Mouse (Mus musculus): ENCODE measurements around the gene Tpsb2.

The Tpsb2 gene

DNA sequence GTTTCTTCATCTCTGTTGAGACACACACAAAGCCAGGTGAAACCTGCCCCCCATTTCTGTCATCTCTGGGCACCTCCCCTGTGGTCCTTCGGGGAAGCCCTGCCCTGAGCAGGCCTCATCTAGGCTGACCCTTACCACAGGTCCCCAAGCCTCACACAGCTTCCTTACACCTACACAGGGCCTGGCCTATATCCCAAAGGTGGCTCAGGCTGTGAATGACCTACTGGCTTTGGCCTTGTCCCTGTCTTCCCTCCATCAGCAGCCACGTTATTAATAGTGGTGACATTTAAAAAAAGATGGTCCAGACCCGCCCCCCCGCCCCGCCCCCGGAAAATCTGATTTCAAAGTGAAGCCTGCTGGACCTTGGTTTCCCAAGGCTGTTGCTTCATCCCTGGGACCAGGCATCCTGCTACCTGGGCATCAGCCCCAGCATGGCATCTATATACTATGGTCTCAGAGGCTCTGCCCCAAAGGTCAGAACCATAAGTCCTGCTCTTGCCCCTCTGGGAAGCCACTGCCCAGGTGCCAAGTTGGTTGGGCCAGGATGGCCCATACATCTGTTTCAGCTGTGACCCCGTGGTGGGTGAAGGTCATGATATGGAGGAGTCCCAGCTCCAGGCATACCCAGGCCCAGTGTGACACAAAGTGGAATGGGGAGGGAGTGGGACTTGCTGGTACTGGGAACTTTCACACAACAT lies 42.3 kb downstream of the Tpsb2 start:
- no peak for DNase-seq

DNA sequence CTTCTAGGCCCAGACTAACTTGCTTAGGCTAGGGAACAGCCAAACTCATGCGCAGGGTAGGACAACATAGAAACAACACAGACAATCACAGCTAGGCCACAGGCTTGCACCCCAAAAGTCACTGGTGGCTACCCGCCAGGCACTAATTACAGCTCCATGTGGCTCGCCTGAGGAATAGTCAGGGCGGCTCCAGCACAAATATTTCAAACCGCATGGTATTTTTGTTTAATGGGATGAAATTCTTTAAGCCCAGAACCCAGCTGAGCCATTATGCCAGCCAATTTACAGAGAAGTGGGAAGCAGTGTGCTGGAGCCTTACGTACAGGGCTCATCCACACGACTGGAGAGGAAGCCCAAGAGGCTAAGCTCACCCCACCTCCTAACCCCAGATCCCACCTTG lies 43.5 kb downstream of the Tpsb2 start:
- no peak for DNase-seq

DNA sequence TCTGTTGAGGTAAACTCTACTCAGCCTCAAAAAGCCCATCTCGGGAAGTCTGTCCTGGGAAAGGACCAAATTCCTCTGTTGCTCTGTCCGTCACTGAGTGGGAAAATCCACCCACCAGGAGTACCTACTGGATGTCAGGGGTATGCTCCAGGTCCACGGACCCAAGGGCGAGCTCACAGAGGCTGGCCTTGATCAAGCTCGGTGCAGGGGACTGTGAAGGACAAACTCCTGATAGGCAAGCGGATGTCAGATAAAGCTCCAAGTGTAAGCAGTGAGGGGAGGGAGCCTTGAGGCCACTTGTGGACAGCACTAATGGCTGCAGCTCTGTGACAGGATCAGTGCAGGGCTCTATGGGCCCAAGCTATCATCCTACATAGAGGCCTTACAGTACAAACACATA lies 44.1 kb downstream of the Tpsb2 start:
- DNase-seq = no peak

DNA sequence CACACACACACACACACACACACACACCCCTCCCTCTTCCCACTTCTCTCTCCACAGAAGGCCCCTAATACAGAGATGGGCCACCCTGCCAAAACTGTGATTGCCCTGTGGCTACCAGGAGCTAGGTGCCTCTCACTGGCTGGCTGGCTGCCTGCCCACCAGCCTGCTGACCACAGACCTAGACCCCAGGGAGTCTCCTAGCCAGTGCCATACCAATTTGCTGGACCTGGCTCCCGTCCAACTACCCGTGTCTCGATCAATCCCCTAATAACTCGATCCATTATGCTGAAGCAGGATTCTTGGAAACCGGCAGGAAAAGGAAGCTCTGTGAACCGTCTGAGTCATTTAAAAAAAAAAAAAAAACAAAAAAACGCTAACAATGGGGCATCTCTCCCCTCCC lies 44.7 kb downstream of the Tpsb2 start:
- no peak for DNase-seq

DNA sequence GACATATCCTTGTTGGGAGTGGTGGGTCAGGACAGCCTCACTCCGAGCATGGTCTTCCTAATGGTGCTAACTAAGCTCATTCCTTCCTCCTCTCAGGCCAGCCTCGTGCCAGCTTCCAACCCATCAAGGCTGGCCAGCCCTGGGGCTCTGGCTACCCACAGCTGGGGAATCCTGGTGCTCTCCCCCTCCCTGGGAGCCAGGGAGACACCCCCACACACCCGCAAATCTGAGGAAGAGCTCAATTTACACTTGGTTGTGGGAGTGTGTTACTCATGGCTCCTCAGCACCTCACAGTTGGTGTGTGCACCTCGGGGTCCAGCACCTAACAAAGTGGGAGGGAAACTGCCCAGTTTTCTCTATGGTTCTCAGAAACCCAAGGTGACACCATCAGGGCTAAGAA lies 45.1 kb downstream of the Tpsb2 start:
- no peak for DNase-seq

DNA sequence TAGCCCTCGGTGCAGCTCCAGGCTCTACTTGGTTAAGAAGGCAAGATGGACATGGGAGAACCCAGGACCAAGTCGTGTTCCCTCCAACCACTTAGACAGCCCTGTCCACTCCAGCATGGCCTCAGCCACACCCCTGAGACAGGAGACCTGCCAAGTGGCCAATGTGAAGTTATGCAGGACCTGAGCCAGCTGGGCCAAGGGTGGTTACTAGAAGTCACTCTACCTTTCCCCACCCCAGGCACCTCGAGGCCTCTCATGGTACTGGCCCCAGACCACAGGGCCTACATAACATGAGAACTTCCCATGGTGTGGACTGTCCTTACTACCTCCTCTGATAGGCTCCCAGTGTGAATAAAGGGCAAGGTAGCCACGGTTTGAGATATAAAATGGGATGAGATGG lies 48.1 kb downstream of the Tpsb2 start:
- peak; percentile 84 for DNase-seq

DNA sequence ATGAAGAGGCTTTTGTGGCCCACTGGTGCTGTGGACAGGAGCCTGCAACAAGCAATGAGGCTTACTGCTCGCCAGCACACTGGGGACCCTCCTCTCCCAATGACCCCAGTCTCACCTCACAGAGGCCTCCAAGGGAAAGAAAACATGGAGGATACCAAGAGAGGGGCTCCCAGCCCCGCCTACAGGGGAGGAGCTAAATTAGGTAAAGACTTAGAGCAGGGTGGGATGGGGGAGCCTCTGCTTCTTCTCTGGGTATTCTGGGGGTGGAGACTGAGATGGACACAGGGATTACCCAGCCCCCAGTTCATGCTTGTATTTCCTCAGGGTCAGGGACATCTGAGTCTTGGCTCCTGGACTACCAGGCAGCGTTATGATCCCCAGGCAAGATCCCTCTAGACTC lies 48.8 kb downstream of the Tpsb2 start:
- no peak for DNase-seq

DNA sequence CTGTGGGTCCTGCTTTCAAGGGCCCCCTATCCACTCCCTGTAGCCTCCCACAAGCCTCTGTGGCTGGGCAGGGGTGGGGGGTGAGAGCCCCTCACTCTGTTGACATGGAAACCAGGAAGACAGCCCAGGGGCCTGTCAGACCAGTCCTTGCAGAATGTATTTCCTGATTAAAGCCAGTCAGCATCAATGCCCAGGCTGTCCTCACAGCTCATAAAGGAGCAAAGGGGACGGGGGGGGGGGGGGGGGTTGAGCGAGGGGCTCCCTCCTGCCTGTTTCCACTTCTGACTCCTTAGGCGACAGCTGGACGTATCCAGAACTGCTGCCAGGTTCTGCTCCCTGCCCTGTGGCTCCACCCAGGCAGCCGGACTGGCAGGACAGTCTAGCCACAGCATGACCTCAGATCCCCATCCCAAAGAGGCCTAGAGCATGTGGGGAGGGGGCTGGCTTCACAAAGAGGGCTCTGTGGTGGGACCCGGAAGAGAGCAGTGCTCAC lies 49.4 kb downstream of the Tpsb2 start:
- DNase-seq = no peak

DNA sequence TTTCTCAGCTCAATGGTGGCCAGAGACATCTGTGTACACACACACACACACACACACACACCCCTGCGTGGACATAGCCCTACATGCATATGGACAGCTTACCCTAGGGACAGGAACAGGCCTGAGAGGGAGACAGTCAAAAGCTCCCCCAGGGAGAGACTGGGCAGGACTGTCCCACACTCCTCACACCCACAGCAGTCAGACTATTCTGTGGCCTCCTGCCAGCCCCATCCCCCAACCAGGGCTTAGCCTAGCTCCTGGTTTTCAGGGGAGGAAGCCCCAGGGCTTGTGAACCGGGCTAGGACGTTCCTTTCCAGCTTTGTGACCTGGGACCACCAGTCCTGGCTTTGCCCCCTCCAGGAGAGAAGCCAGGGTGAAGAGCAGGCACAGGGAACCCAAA lies 50.1 kb downstream of the Tpsb2 start:
- no peak for DNase-seq

DNA sequence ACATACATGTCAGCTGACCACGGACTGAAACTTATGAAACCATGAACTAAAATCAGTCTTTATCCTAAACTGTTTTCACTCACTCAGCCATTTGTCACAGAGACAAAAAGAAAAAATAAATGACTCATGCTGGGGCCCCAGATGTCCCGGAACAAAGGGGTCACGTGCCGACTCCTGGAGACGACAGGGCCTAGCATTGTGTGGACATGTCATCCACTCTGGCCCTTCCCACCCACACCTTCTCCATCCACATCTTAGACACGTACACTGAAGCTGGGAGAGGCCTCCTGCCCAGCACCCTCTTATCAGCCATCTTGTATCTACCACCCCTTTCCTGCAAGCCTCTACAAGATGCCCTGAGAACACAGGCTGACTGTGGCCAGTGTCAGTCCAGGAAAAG lies 51.9 kb downstream of the Tpsb2 start:
- no peak for DNase-seq
